Mouse (Mus musculus) liver, adult 2 months (tissue): ENCODE data around the gene Zfp827. TPM values are rescaled to one million over a fixed set of nuclear protein-coding genes. Genes with fewer than 3 reads are reported as not detected.

Experiments used
- DNase-seq: peaks from one replicate; pipeline ENCODE4 v3.0.0-alpha.2; 2011; ENCODE audit warnings: low read depth, low spot score; ENCODE audit errors: extremely low read depth
- H3K27ac ChIP-seq: fragments of 200-500 bp; replicated peaks from 2 replicates; pipeline ENCODE4 v1.5.1; 2012; ENCODE audit warnings: low read depth, mild to moderate bottlenecking, control low read depth, inconsistent platforms, low read length; ENCODE audit not compliant: insufficient read depth
- H3K27me3 ChIP-seq: fragments of 200-500 bp; 2 replicates; pipeline ENCODE4 v1.6.1; 2012; ENCODE audit warnings: mild to moderate bottlenecking, moderate library complexity, low read length, inconsistent platforms; ENCODE audit not compliant: control insufficient read depth, insufficient read depth
- H3K36me3 ChIP-seq: fragments of 200-500 bp; 2 replicates; pipeline ENCODE4 v1.6.1; 2012; ENCODE audit warnings: low read length, inconsistent platforms; ENCODE audit not compliant: control insufficient read depth, insufficient read depth
- H3K4me1 ChIP-seq: fragments of 200-500 bp; 2 replicates; pipeline ENCODE4 v1.6.1; 2011; ENCODE audit warnings: low read length; ENCODE audit not compliant: control insufficient read depth, insufficient read depth
- H3K4me3 ChIP-seq: fragments of 200-500 bp; 2 replicates; pipeline ENCODE4 v1.5.1; 2011; ENCODE audit warnings: low read depth, mild to moderate bottlenecking, control low read depth, low read length, moderate library complexity; ENCODE audit not compliant: insufficient read depth
- H3K79me2 ChIP-seq: fragments of 200-500 bp; 2 replicates; pipeline ENCODE4 v1.6.1; 2012; ENCODE audit warnings: inconsistent platforms, mild to moderate bottlenecking, low read length, moderate library complexity; ENCODE audit not compliant: control insufficient read depth, insufficient read depth
- H3K9ac ChIP-seq: fragments of 200-500 bp; 2 replicates; pipeline ENCODE4 v1.6.1; 2012; ENCODE audit warnings: low read depth, mild to moderate bottlenecking, control low read depth, inconsistent platforms, low read length
- CTCF ChIP-seq: fragments of 200-500 bp; IDR thresholded peaks from 2 replicates; pipeline ENCODE4 v1.5.1; 2011; ENCODE audit warnings: low read depth, low read length, control low read depth
- POLR2A ChIP-seq: fragments of 200-500 bp; IDR thresholded peaks from 2 replicates; pipeline ENCODE4 v1.6.1; 2011; ENCODE audit warnings: low read length, control low read depth; ENCODE audit not compliant: insufficient read depth; ENCODE audit errors: extremely low read depth
- WGBS: fragments of 180-500 bp; shearing (Covaris S2); methylation state at CpG from one replicate; pipeline ENCODE4 v1.1.7; 2018; 5-methylcytosine and 5-hydroxymethylcytosine counted together
- polyA plus RNA-seq: library from polyadenylated mRNA; depleted of rRNA; stranded (reverse); fragments of >200 nt; gene quantifications from 2 replicates; pipeline ENCODE4 v1.2.3, GENCODE M21; 2012
- total RNA-seq: library from RNA; depleted of rRNA; stranded (reverse); fragments of >200 nt; gene quantifications from 2 replicates; pipeline ENCODE4 v1.2.3, GENCODE M21; 2014

Gene Zfp827
- total and polyA plus RNA-seq, 2 experiments, result 0.09 to 0.10 TPM

DNA sequence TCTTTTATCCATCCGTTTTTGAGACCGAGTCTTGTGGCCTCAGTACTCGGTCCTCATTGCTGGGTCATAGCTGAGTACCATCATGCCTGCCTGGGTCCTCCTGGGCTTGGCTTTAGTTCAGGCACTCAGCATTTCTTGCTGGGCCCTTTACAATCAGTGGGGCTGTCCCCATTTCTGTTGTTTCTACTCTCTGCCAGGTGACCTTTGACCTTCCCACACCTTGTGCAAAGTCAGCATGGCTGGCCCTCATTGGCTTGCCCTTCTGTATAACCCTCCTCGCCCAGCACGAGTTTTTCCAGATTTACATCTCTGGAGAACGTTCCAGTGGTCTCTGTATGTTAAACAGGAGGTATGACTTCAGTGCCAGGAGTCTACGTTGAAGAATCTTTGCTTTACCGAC is 83.2 kb downstream of the Zfp827 start:
- no peaks in the 10 kb centered on the region for H3K4me1 ChIP-seq
- H3K9ac ChIP-seq, result no peak overlapping the region
- no peaks in the 10 kb centered on the region for H3K79me2 ChIP-seq
- H3K27ac ChIP-seq, result no peak overlapping the region
- no peak for TF ChIP-seq CTCF
- no peak for TF ChIP-seq POLR2A
- peak; percentile 5 for DNase-seq
- no peaks in the 10 kb centered on the region for H3K36me3 ChIP-seq
- H3K4me3 ChIP-seq, result no peak overlapping the region
- H3K27me3 ChIP-seq, result no peaks in the 10 kb centered on the region
- 79% methylated on average over 8 of the region's 8 CpGs for WGBS

DNA sequence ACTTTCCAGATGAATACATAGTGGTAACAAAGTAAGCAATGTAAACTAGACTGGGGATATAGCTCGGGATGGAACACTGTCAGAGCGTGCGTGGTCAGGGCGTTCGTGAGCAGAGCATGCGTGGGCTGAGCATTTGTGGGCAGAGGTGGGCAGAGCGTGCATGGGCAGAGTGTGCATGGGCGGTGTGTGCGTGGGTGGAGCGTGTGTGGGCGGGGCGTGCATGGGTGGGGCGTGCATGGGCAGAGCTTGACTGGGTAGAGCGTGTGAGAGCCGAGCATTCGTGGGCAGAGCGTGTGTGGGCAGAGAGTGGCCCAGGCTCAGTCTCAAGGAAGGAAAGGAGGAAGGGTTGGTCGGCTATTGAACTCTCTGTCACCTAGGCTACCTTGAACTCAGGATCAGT is 84.2 kb downstream of the Zfp827 start:
- Histone ChIP-seq H3K4me3 (no peak overlapping the region), H3K79me2 (no peaks in the 10 kb centered on the region), H3K4me1 (no peaks in the 10 kb centered on the region), H3K27me3 (no peaks in the 10 kb centered on the region), H3K27ac (no peak overlapping the region), H3K9ac (no peak overlapping the region), H3K36me3 (no peaks in the 10 kb centered on the region)
- TF ChIP-seq CTCF (no peak), POLR2A (no peak)
- 97% methylated on average over 18 of the region's 18 CpGs for WGBS
- DNase-seq, result no peak

DNA sequence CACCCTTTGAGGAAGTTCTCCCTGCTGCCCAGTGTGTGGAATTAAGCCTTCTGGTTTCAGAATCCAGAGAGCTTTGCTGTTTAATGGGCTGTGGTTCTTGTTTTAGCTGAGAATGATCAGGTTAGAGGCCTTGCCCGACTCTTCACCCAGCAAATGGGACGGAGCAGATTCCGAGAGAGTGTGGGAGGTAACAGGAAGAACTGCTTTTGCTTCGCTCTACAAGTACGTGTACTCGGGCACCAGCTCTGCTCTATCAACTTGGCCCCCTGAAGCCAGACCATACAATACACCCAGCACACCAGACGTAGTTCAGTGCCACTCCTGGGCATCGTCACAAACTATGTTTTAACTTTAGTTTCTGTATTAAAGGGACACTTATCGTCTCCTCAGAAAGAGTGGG is 85.3 kb downstream of the Zfp827 start:
- no peak overlapping the region for H3K27ac ChIP-seq
- no peak overlapping the region for H3K4me3 ChIP-seq
- no peaks in the 10 kb centered on the region for H3K4me1 ChIP-seq
- no peaks in the 10 kb centered on the region for H3K79me2 ChIP-seq
- H3K27me3 ChIP-seq, result no peaks in the 10 kb centered on the region
- no peak for DNase-seq
- 89% methylated on average over 9 of the region's 9 CpGs for WGBS
- no peak for TF ChIP-seq CTCF
- no peak for TF ChIP-seq POLR2A
- no peaks in the 10 kb centered on the region for H3K36me3 ChIP-seq
- H3K9ac ChIP-seq, result no peak overlapping the region

DNA sequence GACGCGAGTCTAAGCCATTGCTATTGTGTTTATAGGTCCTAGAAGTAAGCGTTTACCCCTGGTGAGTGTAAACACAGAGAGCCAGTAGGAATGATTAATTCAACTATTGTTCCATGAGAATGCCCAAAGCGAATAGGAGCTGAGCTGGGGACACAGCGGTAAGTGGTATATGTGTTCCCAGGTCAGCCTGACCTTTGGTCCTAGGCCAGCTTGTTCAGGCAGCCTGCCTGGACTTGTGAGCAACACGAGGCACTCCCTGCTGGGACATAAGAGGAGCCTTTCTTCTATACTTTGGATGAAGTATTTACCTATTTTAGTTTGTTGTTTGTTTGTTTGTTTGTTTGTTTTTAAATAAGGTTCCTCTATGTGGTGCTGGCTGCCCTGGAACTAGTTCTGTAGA is 86.3 kb downstream of the Zfp827 start:
- DNase-seq, result peak; percentile 53
- H3K9ac ChIP-seq, result no peak overlapping the region

DNA sequence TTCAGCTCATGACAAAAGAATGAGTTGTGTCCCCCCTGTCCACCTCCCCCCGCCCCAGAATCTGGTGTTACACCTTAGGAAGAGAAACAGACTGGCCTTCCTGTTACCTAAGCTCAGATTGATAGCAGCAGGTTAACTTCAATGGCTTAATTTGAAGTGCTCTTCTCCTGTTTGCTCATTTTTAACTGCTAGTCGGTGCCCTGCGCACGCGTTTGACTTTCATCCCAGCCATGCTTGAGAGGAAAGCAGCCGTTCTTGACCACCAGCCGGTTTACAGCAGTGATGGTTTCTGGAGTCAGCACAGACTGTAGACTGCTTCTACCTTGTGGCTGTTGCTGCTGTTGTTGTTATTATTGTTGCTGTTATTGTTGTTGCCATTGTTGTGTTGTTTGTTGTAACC is 88.2 kb downstream of the Zfp827 start:
- H3K4me3 ChIP-seq, result no peak overlapping the region
- no peaks in the 10 kb centered on the region for H3K4me1 ChIP-seq
- no peaks in the 10 kb centered on the region for H3K79me2 ChIP-seq
- no peak overlapping the region for H3K9ac ChIP-seq
- no peak overlapping the region for H3K27ac ChIP-seq
- H3K36me3 ChIP-seq, result no peaks in the 10 kb centered on the region
- TF ChIP-seq CTCF (no peak), POLR2A (no peak)
- H3K27me3 ChIP-seq, result no peaks in the 10 kb centered on the region
- 87% methylated on average over 7 of the region's 7 CpGs for WGBS
- DNase-seq, result no peak

More for the DNA sequence above, 86.3 kb downstream of the Zfp827 start:
- Histone ChIP-seq H3K4me3 (no peak overlapping the region), H3K79me2 (no peaks in the 10 kb centered on the region), H3K36me3 (no peaks in the 10 kb centered on the region), H3K4me1 (no peaks in the 10 kb centered on the region), H3K27ac (no peak overlapping the region), H3K27me3 (no peaks in the 10 kb centered on the region)
- no peak for TF ChIP-seq CTCF
- no peak for TF ChIP-seq POLR2A
- WGBS, result 41% methylated on average over 6 of the region's 6 CpGs

DNA sequence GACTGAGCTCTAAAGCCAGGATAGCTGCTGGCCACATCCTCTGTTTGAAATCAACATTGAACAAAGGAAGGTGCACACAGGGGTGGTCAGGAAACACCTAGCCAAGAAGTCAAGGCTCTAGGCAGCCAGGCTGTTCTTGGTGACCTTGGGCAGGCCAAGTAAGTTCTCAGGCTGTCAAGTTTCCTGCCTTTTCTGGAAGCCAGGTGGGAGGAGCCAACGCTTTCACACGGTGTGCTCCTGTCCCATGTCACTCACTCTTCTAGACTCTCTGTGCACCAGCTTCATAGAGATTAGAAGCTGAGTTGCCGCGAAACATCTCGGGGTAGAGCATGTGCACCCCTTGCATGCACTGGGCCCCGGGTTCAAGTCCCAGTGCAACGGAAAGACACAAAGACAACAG is 89.5 kb downstream of the Zfp827 start:
- WGBS, result 92% methylated on average over 7 of the region's 7 CpGs
- TF ChIP-seq CTCF, result no peak
- no peak for TF ChIP-seq POLR2A
- no peak for DNase-seq
- Histone ChIP-seq H3K36me3 (no peaks in the 10 kb centered on the region), H3K9ac (no peak overlapping the region), H3K27me3 (no peaks in the 10 kb centered on the region), H3K27ac (no peak overlapping the region), H3K4me1 (no peaks in the 10 kb centered on the region), H3K79me2 (no peaks in the 10 kb centered on the region), H3K4me3 (no peak overlapping the region)
